Mouse (Mus musculus) embryonic fibroblast, embryonic 13.5 days (primary cell): ENCODE measurements at regions not wholly inside any gene's neighbourhood (a gene's known extent, or its start where the extent isn't known, plus 50 kb on each side); places are given as distances from the start of the nearest gene placed in this dataset.

Experiments
- CTCF ChIP-seq: IDR thresholded peaks from 2 replicates; pipeline ENCODE4 v1.5.1; 2011; ENCODE audit warnings: mild to moderate bottlenecking, control low read depth, low read length, moderate library complexity, borderline replicate concordance; ENCODE audit not compliant: insufficient read depth
- POLR2A ChIP-seq: IDR thresholded peaks from 2 replicates; pipeline ENCODE4 v1.6.1; 2011; ENCODE audit warnings: low read depth, mild to moderate bottlenecking, control low read depth, low read length, moderate library complexity

DNA sequence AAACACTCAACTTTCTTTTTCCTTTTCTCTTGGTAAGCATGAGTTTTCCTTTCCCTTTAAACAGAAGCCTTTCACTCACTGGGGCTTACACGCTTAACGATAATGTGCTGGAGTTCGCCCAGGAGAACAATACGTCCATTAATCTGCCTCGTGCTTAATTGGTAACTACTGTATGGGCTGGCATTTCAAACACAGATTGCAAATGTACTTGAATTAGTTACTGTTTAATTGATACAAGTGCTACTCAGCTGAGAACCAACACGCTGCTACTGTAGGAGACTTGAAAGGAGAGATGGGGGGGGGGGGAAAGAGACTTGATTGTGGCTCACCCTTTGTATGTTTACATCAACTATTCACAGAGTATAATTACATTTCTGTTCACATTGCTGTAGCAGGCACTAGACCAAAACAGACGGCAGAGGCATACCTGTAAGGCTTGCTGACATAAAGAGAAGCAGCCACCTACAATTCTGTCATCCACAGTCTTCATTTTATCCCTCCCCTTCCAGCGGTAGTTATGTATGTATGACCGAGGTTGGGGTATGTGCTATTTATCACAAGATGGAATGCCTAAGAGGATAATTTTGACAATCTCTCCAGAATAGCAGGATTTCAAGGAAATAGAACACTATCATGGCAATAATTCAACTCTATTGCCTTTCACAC, 481.6 kb upstream of the Nox3 start:
- TF ChIP-seq POLR2A (no peak), CTCF (no peak)
